Mouse (Mus musculus): Measurements from ENCODE around the gene Erc2. TPM values are rescaled to one million over a fixed set of nuclear protein-coding genes. Genes with fewer than 3 reads are reported as not detected.

Gene Erc2
- total and polyA plus RNA-seq, 2 experiments from 2014 or later = 94.0 to 119 TPM

- Histone ChIP-seq H3K27ac (ENCODE audit: low read depth, low read length) (no peak overlapping the region), H3K4me1 (ENCODE audit: insufficient read depth, low read length) (peaks cover 3% of the 10 kb centered on the region; the same call in 1 of the 2 replicates), H3K27me3 (ENCODE audit: insufficient read depth, low read length) (no peaks in the 10 kb centered on the region), H3K36me3 (ENCODE audit: insufficient read depth, low read length) (no peaks in the 10 kb centered on the region), H3K9ac (replicated peaks; ENCODE audit: low read length, poor library complexity, severe bottlenecking) (no peak overlapping the region), H3K9me3 (ENCODE audit: low read length) (no peaks in the 10 kb centered on the region), H3K4me2 (ENCODE audit: low read depth, low read length, poor library complexity, severe bottlenecking) (no peak overlapping the region), H3K4me3 (ENCODE audit: low read depth, low read length) (no peak overlapping the region)
- DNase-seq (ENCODE audit: low spot score) = no peak
- no peak for TF ChIP-seq CTCF (IDR thresholded peaks at IDR 0.05)
- ATAC-seq (ENCODE audit: low FRiP score) = no peak
- WGBS = 39% methylated on average over 4 of the region's 4 CpGs
These were observed 847.5 kb downstream of the Erc2 start for GRCm38 (mm10) chr14:28469696-28470095.

- H3K27me3 ChIP-seq (ENCODE audit: insufficient read depth, low read length) = no peaks in the 10 kb centered on the region
- 80% methylated on average over 6 of the region's 6 CpGs for WGBS
- no peak overlapping the region for H3K4me3 ChIP-seq (ENCODE audit: low read depth, low read length)
- no peak overlapping the region for H3K4me2 ChIP-seq (ENCODE audit: low read depth, low read length, poor library complexity, severe bottlenecking)
- H3K36me3 ChIP-seq (ENCODE audit: insufficient read depth, low read length) = no peaks in the 10 kb centered on the region
- no peak for TF ChIP-seq CTCF (IDR thresholded peaks at IDR 0.05)
- no peaks in the 10 kb centered on the region for H3K9me3 ChIP-seq (ENCODE audit: low read length)
- ATAC-seq (ENCODE audit: low FRiP score) (no peak), DNase-seq (ENCODE audit: low spot score) (no peak)
- peaks cover 3% of the 10 kb centered on the region; the same call in 1 of the 2 replicates for H3K4me1 ChIP-seq (ENCODE audit: insufficient read depth, low read length)
- no peak overlapping the region for H3K9ac ChIP-seq (replicated peaks; ENCODE audit: low read length, poor library complexity, severe bottlenecking)
- no peak overlapping the region for H3K27ac ChIP-seq (ENCODE audit: low read depth, low read length)
These were observed 848.0 kb downstream of the Erc2 start for GRCm38 (mm10) chr14:28470212-28470611.

- DNase-seq (ENCODE audit: low spot score) (peak; percentile 35), ATAC-seq (ENCODE audit: low FRiP score) (no peak)
- no peak overlapping the region; the same call in 1 of the 2 replicates for H3K4me2 ChIP-seq (ENCODE audit: low read depth, low read length, poor library complexity, severe bottlenecking)
These were observed 852.8 kb downstream of the Erc2 start for GRCm38 (mm10) chr14:28475012-28475411.

GRCm38 (mm10) chr14:28475421-28475820, 853.2 kb downstream of the Erc2 start:
- DNase-seq (ENCODE audit: low spot score) = no peak

More at GRCm38 (mm10) chr14:28475012-28475411, 852.8 kb downstream of the Erc2 start:
- no peak overlapping the region for H3K4me3 ChIP-seq (ENCODE audit: low read depth, low read length)
- 17% methylated on average over 3 of the region's 3 CpGs for WGBS
- H3K4me1 ChIP-seq (ENCODE audit: insufficient read depth, low read length) = peaks cover 3% of the 10 kb centered on the region; the same call in 1 of the 2 replicates
- no peak for TF ChIP-seq CTCF (IDR thresholded peaks at IDR 0.05)
- H3K9ac ChIP-seq (replicated peaks; ENCODE audit: low read length, poor library complexity, severe bottlenecking) = no peak overlapping the region
- H3K9me3 ChIP-seq (ENCODE audit: low read length) = no peaks in the 10 kb centered on the region
- no peaks in the 10 kb centered on the region for H3K36me3 ChIP-seq (ENCODE audit: insufficient read depth, low read length)
- H3K27ac ChIP-seq (ENCODE audit: low read depth, low read length) = peak overlapping the region; percentile 69; the same call in 1 of the 2 replicates
- H3K27me3 ChIP-seq (ENCODE audit: insufficient read depth, low read length) = no peaks in the 10 kb centered on the region

GRCm38 (mm10) chr14:28476746-28477145, 854.5 kb downstream of the Erc2 start:
- DNase-seq (ENCODE audit: low spot score) = no peak
- H3K4me2 ChIP-seq (ENCODE audit: low read depth, low read length, poor library complexity, severe bottlenecking) = no peak overlapping the region
- no peak for ATAC-seq (ENCODE audit: low FRiP score)
- H3K27me3 ChIP-seq (ENCODE audit: insufficient read depth, low read length) = no peaks in the 10 kb centered on the region
- no peaks in the 10 kb centered on the region for H3K36me3 ChIP-seq (ENCODE audit: insufficient read depth, low read length)
- WGBS = 52% methylated on average over 3 of the region's 3 CpGs
- H3K27ac ChIP-seq (ENCODE audit: low read depth, low read length) = no peak overlapping the region
- no peak for TF ChIP-seq CTCF (IDR thresholded peaks at IDR 0.05)
- H3K9me3 ChIP-seq (ENCODE audit: low read length) = no peaks in the 10 kb centered on the region
- H3K4me3 ChIP-seq (ENCODE audit: low read depth, low read length) = no peak overlapping the region
- H3K9ac ChIP-seq (replicated peaks; ENCODE audit: low read length, poor library complexity, severe bottlenecking) = no peak overlapping the region
- peaks cover 3% of the 10 kb centered on the region; the same call in 1 of the 2 replicates for H3K4me1 ChIP-seq (ENCODE audit: insufficient read depth, low read length)

More at GRCm38 (mm10) chr14:28475421-28475820, 853.2 kb downstream of the Erc2 start:
- Histone ChIP-seq H3K9me3 (ENCODE audit: low read length) (no peaks in the 10 kb centered on the region), H3K4me1 (ENCODE audit: insufficient read depth, low read length) (peaks cover 3% of the 10 kb centered on the region; the same call in 1 of the 2 replicates), H3K4me2 (ENCODE audit: low read depth, low read length, poor library complexity, severe bottlenecking) (peak overlapping the region; percentile 22; the same call in 1 of the 2 replicates), H3K36me3 (ENCODE audit: insufficient read depth, low read length) (no peaks in the 10 kb centered on the region), H3K9ac (replicated peaks; ENCODE audit: low read length, poor library complexity, severe bottlenecking) (no peak overlapping the region), H3K27ac (ENCODE audit: low read depth, low read length) (peak overlapping the region; percentile 69), H3K4me3 (ENCODE audit: low read depth, low read length) (no peak overlapping the region), H3K27me3 (ENCODE audit: insufficient read depth, low read length) (no peaks in the 10 kb centered on the region)
- WGBS = 13% methylated on average over 7 of the region's 7 CpGs
- no peak for TF ChIP-seq CTCF (IDR thresholded peaks at IDR 0.05)
- ATAC-seq (ENCODE audit: low FRiP score) = peak; percentile 56; the same call in 1 of the 2 replicates

GRCm38 (mm10) chr14:28480866-28481265, 858.6 kb downstream of the Erc2 start:
- no peak overlapping the region for H3K9ac ChIP-seq (replicated peaks; ENCODE audit: low read length, poor library complexity, severe bottlenecking)
- H3K4me2 ChIP-seq (ENCODE audit: low read depth, low read length, poor library complexity, severe bottlenecking) = no peak overlapping the region
- no peaks in the 10 kb centered on the region for H3K9me3 ChIP-seq (ENCODE audit: low read length)
- H3K36me3 ChIP-seq (ENCODE audit: insufficient read depth, low read length) = no peaks in the 10 kb centered on the region
- no peak for ATAC-seq (ENCODE audit: low FRiP score)
- H3K4me3 ChIP-seq (ENCODE audit: low read depth, low read length) = no peak overlapping the region
- DNase-seq (ENCODE audit: low spot score) = no peak
- H3K27me3 ChIP-seq (ENCODE audit: insufficient read depth, low read length) = no peaks in the 10 kb centered on the region
- H3K4me1 ChIP-seq (ENCODE audit: insufficient read depth, low read length) = peaks cover 3% of the 10 kb centered on the region; the same call in 1 of the 2 replicates
- no peak overlapping the region for H3K27ac ChIP-seq (ENCODE audit: low read depth, low read length)
- TF ChIP-seq CTCF (IDR thresholded peaks at IDR 0.05) = no peak
- whole genome bisulfite sequencing = 91% methylated on average over 1 of the region's 1 CpGs

All from midbrain, postnatal 0 days (tissue).